Mouse (Mus musculus): ENCODE data around the gene Usp28.

DNA sequence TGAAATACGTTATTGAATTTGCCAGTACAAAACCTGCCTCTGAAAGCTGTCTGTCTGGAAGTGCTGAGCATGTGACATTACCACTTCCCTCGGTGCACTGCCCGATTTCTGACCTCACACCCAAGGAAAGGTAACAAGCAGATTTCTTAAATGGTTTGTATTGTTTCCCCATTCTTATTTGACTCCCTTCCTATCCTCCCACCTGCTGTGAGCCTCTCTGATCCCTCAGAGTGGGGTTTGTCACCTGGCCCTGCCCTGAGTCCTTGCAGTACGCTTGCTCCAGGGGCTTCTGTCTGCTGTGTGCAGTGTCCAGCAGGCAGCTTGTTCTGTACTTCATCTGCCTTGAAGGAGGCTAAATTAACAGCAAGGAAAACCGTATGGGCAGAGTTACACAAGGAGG, 38.8 kb downstream of the Usp28 start:
- TF ChIP-seq CTCF (IDR thresholded peaks at IDR 0.05; ENCODE audit: low read depth, low read length): no peak
- TF ChIP-seq POLR2A (IDR thresholded peaks at IDR 0.05; ENCODE audit: borderline replicate concordance, low read depth, low read length): no peak

All from bone marrow macrophage, adult 2 months (primary cell).